Mouse (Mus musculus) stomach, embryonic 15.5 days (tissue): ENCODE measurements around the gene Ctcfl. TPM values are rescaled to one million over a fixed set of nuclear protein-coding genes. Genes with fewer than 3 reads are reported as not detected.
"Not testable (repeated sequence)": the region's sequence is repeated elsewhere in the genome, so short reads cannot be mapped to it uniquely, and the experiment has no call there.

Experiments
- ATAC-seq: fragments of 200-750 bp; cut with Nextera tagmentation; 2 replicates; pipeline ENCODE4 v1.8.0; 2017; ENCODE audit warnings: low read depth, moderate number of reproducible peaks, moderate TSS enrichment; ENCODE audit not compliant: insufficient read depth, low FRiP score
- H3K27ac ChIP-seq: fragments of 300-500 bp; sonication (generic); 2 replicates; pipeline ENCODE4 v1.5.1; 2015; ENCODE audit warnings: mild to moderate bottlenecking, inconsistent platforms
- H3K27me3 ChIP-seq: fragments of 300-500 bp; sonication (generic); replicated peaks from 2 replicates; pipeline ENCODE4 v1.6.1; 2015; ENCODE audit warnings: inconsistent platforms
- H3K36me3 ChIP-seq: fragments of 300-500 bp; sonication (generic); 2 replicates; pipeline ENCODE4 v1.6.1; 2015; ENCODE audit warnings: inconsistent platforms
- H3K4me1 ChIP-seq: fragments of 300-500 bp; sonication (generic); 2 replicates; pipeline ENCODE4 v1.6.1; 2015; ENCODE audit warnings: inconsistent platforms
- H3K4me2 ChIP-seq: fragments of 300-500 bp; sonication (generic); 2 replicates; pipeline ENCODE4 v1.6.1; 2015; ENCODE audit warnings: mild to moderate bottlenecking, inconsistent platforms
- H3K4me3 ChIP-seq: fragments of 300-500 bp; sonication (generic); replicated peaks from 2 replicates; pipeline ENCODE4 v1.5.1; 2015; ENCODE audit warnings: inconsistent platforms
- H3K9ac ChIP-seq: fragments of 300-500 bp; sonication (generic); 2 replicates; pipeline ENCODE4 v1.6.1; 2015; ENCODE audit warnings: inconsistent platforms
- H3K9me3 ChIP-seq: fragments of 300-500 bp; sonication (generic); 2 replicates; pipeline ENCODE4 v1.6.1; 2016; ENCODE audit warnings: inconsistent platforms
- WGBS: fragments of 180-500 bp; shearing (Covaris S2); methylation state at CpG from one replicate; pipeline ENCODE4 v1.1.7; 2015; 5-methylcytosine and 5-hydroxymethylcytosine counted together
- polyA plus RNA-seq: library from polyadenylated mRNA; unstranded; fragments of >200 nt; fragmentation: Nextera tagmentation; extraction: Ambion mirVana; gene quantifications from 2 replicates; pipeline ENCODE4 v1.2.1, GENCODE M21; 2015

Gene Ctcfl
- polyA plus RNA-seq, 1 experiment from 2014 or later: 0.30 TPM

- ATAC-seq: no peak
- Histone ChIP-seq H3K27me3 (no peaks in the 10 kb centered on the region), H3K9me3 (no peaks in the 10 kb centered on the region), H3K36me3 (no peaks in the 10 kb centered on the region), H3K4me3 (no peak overlapping the region), H3K27ac (no peak overlapping the region), H3K4me1 (no peaks in the 10 kb centered on the region), H3K9ac (no peak overlapping the region), H3K4me2 (no peak overlapping the region)
- WGBS: 83% methylated on average over 9 of the region's 9 CpGs
Observed at GRCm38 (mm10) chr2:173106409-173106808, 12.9 kb downstream of the Ctcfl start.

GRCm38 (mm10) chr2:173097337-173097736 lies 22.0 kb downstream of the Ctcfl start:
- H3K27ac ChIP-seq, H3K36me3 ChIP-seq, H3K27me3 ChIP-seq, H3K4me1 ChIP-seq, ATAC-seq, H3K4me2 ChIP-seq, H3K9ac ChIP-seq, H3K9me3 ChIP-seq, H3K4me3 ChIP-seq: not testable (repeated sequence)
- 90% methylated on average over 10 of the region's 10 CpGs for WGBS

DNA sequence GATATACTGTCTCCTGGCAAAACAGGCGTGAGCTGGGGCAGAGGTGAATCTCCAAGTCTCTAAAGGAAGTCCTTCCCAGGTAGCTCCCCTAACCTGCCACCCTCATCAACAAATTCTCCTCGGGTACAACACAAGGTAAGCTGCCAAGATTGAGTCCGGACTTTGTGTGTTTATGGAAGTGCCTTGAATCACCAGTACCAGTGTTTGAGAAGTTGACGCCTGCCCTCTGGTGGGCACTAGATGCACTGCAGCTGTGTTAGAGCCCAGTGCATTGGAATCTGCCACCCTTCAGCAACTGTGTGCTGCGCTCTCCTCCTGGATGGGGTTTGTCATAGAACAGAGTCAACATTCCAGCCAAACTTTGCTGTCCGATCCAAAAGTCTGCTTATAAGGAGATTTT lies 29.9 kb downstream of the Ctcfl start:
- Histone ChIP-seq H3K4me3 (no peak overlapping the region), H3K9me3 (no peaks in the 10 kb centered on the region), H3K4me1 (no peaks in the 10 kb centered on the region), H3K36me3 (no peaks in the 10 kb centered on the region), H3K27ac (no peak overlapping the region), H3K27me3 (no peaks in the 10 kb centered on the region), H3K9ac (no peak overlapping the region), H3K4me2 (no peak overlapping the region)
- WGBS: 17% methylated on average over 6 of the region's 6 CpGs
- ATAC-seq: 0 out of 2 replicates have a peak, but pooled peaks have one; percentile 36

GRCm38 (mm10) chr2:173087405-173087804 lies 31.9 kb downstream of the Ctcfl start:
- Histone ChIP-seq H3K9me3 (no peaks in the 10 kb centered on the region), H3K27me3 (no peaks in the 10 kb centered on the region), H3K27ac (peak overlapping the region; percentile 71; the same call in 1 of the 2 replicates), H3K4me2 (no peak overlapping the region), H3K4me3 (no peak overlapping the region), H3K9ac (no peak overlapping the region), H3K4me1 (no peaks in the 10 kb centered on the region; the same call in 1 of the 2 replicates), H3K36me3 (no peaks in the 10 kb centered on the region)
- ATAC-seq: no peak
- 52% methylated on average over 13 of the region's 13 CpGs for WGBS

DNA sequence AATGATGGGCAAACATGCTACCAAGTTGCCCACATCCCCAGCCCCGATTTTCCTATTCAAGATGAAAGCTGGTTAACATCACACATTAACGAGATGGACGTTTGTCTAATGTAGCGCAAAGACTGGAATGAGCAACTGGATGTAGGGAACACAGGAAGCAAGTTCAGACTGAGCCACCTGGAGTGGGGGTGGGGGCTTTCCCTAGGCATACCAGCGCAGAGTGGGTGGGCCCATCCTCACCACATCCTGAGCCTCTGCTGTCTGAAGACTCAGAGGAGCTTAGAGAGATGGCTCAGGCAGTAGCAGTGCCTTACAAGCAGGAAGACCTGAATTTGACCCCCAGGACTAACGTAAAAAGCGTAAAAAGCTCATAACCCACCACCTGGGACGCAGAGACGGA lies 33.6 kb downstream of the Ctcfl start:
- no peaks in the 10 kb centered on the region for H3K27me3 ChIP-seq
- ATAC-seq: no peak
- H3K4me3 ChIP-seq: no peak overlapping the region
- H3K27ac ChIP-seq: no peak overlapping the region
- H3K9ac ChIP-seq: no peak overlapping the region
- H3K36me3 ChIP-seq: no peaks in the 10 kb centered on the region
- 70% methylated on average over 9 of the region's 9 CpGs for WGBS
- H3K4me1 ChIP-seq: no peaks in the 10 kb centered on the region; the same call in 1 of the 2 replicates
- no peak overlapping the region for H3K4me2 ChIP-seq
- H3K9me3 ChIP-seq: no peaks in the 10 kb centered on the region

- Histone ChIP-seq H3K4me2 (no peak overlapping the region), H3K9ac (no peak overlapping the region), H3K4me1 (no peaks in the 10 kb centered on the region; the same call in 1 of the 2 replicates), H3K27ac (no peak overlapping the region), H3K27me3 (no peaks in the 10 kb centered on the region), H3K4me3 (no peak overlapping the region), H3K9me3 (no peaks in the 10 kb centered on the region), H3K36me3 (no peaks in the 10 kb centered on the region)
- ATAC-seq: no peak
- 95% methylated on average over 11 of the region's 11 CpGs for WGBS
Observed at GRCm38 (mm10) chr2:173084871-173085270, 34.5 kb downstream of the Ctcfl start.

DNA sequence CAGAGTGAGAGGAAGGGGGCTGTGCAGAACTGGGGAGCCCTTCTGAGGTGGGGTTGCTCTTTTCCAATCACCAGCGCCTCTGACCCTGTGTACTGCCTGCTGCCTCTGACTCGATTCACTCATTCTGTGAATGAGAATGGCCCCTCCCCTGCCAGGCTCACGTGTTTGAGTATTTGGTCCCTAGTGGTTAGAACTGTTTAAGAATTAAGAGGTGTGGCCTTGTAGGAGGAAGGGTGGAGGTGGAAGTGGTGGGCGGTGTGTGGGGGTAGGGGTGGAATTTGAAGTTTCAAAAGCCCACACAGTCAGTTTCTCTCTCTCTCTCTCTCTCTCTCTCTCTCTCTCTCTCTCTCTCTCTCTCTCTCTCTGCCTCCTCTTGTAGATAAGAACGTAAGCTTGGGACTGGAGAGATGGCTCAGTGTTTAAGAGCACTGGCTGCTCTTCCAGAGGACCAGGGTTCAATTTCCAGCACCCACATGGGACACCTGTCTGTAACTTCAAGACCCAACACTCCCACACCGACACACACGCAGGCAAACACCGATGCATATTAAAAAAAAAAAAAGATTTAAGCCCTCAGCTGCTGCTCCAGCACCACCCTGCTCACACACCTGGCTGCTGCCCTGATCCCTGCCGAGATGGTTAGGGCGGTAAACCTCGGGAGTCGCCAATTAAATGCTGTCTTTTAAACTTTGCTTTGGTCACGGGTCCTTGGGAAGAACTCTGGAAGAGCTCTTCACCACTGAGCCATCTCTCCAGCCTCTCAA lies 35.4 kb downstream of the Ctcfl start:
- Histone ChIP-seq H3K4me2 (peak overlapping the region; percentile 40), H3K27me3 (no peaks in the 10 kb centered on the region), H3K9me3 (no peaks in the 10 kb centered on the region), H3K36me3 (no peaks in the 10 kb centered on the region), H3K27ac (no peak overlapping the region), H3K9ac (no peak overlapping the region), H3K4me3 (no peak overlapping the region), H3K4me1 (no peaks in the 10 kb centered on the region; the same call in 1 of the 2 replicates)
- 18% methylated on average over 13 of the region's 13 CpGs for WGBS
- peak; percentile 68 for ATAC-seq

DNA sequence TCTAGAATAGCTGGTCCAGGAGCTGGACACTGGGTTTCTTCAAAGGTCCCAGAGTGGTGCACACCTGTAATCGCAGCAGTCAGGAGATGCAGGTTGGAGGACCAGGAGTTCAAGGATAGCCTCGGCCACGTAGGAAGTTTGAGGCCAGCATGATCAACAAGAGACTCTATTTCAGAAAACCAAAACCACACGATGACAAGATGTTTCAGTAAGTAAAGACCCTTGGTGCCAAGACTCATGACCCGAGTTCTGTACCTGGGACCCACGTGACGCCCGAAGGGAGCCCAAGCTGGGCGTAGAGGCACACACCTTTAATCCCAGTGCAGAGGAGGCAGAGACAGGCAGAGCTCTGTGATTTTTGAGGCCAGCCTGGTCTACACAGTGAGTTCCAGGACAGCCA lies 36.2 kb downstream of the Ctcfl start:
- no peak overlapping the region for H3K4me3 ChIP-seq
- H3K27ac ChIP-seq: no peak overlapping the region
- no peaks in the 10 kb centered on the region; the same call in 1 of the 2 replicates for H3K4me1 ChIP-seq
- 80% methylated on average over 9 of the region's 9 CpGs for WGBS
- ATAC-seq: no peak
- H3K4me2 ChIP-seq: peak overlapping the region; percentile 40
- no peak overlapping the region for H3K9ac ChIP-seq
- H3K27me3 ChIP-seq: no peaks in the 10 kb centered on the region
- no peaks in the 10 kb centered on the region for H3K9me3 ChIP-seq
- no peaks in the 10 kb centered on the region for H3K36me3 ChIP-seq

- Histone ChIP-seq H3K9me3 (no peaks in the 10 kb centered on the region), H3K9ac (no peak overlapping the region), H3K27me3 (no peaks in the 10 kb centered on the region), H3K4me3 (no peak overlapping the region), H3K4me2 (no peak overlapping the region), H3K27ac (no peak overlapping the region), H3K4me1 (no peaks in the 10 kb centered on the region; the same call in 1 of the 2 replicates), H3K36me3 (no peaks in the 10 kb centered on the region)
- 77% methylated on average over 3 of the region's 3 CpGs for WGBS
- no peak for ATAC-seq
Observed at GRCm38 (mm10) chr2:173082706-173083105, 36.6 kb downstream of the Ctcfl start.

- Histone ChIP-seq H3K27ac (no peak overlapping the region), H3K9me3 (no peaks in the 10 kb centered on the region), H3K9ac (no peak overlapping the region), H3K36me3 (no peaks in the 10 kb centered on the region), H3K4me3 (no peak overlapping the region), H3K4me1 (no peaks in the 10 kb centered on the region; the same call in 1 of the 2 replicates), H3K4me2 (no peak overlapping the region), H3K27me3 (no peaks in the 10 kb centered on the region)
- WGBS: 25% methylated on average over 10 of the region's 10 CpGs
- peak; percentile 14; the same call in 1 of the 2 replicates for ATAC-seq
Observed at GRCm38 (mm10) chr2:173080785-173081241, 38.5 kb downstream of the Ctcfl start.

DNA sequence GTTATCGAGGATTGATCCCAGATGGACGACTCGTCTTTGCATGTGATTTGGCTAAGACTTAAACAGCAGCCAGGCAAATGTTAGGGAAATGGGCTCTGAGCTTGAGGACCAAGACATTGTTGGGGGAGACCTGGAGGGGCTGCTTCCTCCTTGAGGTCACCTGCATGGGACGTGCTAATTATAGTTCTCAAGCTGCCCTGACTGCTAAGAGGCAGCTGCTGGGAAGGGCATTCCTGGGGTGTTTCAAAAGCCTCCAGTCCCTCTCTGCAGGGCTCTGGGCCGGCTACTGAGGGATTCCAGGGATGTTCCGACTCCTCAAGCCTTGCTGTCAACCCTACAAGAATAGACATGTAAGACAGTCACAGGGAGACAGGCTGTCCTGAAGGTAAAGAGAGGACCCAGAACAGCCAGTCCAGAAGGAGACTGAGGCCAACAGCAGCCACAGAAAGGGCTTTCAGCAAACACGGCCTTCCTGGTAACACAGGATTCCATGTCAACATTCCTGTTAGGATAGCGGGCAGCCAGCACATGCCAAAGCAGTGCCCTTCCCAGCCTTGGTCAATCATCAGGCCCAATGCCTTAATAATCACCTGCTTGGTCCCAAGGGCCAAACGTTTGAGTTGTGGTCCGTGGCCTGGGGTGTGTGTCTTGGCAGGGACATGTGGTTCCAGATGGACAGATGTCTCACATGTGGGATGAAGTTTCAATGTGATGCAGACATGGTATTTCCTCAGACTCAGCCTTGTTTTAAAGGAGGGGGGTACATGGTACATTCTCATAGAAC lies 39.4 kb downstream of the Ctcfl start:
- WGBS: 53% methylated on average over 10 of the region's 10 CpGs
- no peak for ATAC-seq
- Histone ChIP-seq H3K9me3 (no peaks in the 10 kb centered on the region), H3K4me1 (no peaks in the 10 kb centered on the region; the same call in 1 of the 2 replicates), H3K27ac (no peak overlapping the region), H3K4me2 (no peak overlapping the region), H3K9ac (no peak overlapping the region), H3K27me3 (no peaks in the 10 kb centered on the region), H3K4me3 (no peak overlapping the region), H3K36me3 (no peaks in the 10 kb centered on the region)

GRCm38 (mm10) chr2:173076921-173077320 lies 42.4 kb downstream of the Ctcfl start:
- no peak for ATAC-seq
- Histone ChIP-seq H3K4me3 (no peak overlapping the region), H3K9me3 (no peaks in the 10 kb centered on the region), H3K9ac (no peak overlapping the region), H3K4me1 (no peaks in the 10 kb centered on the region), H3K36me3 (no peaks in the 10 kb centered on the region), H3K27me3 (no peaks in the 10 kb centered on the region), H3K27ac (no peak overlapping the region), H3K4me2 (no peak overlapping the region)
- 70% methylated on average over 9 of the region's 9 CpGs for WGBS
